In genomic region chr8:114881891-114882401, GRCm38 (mm10) we compare ENCODE assay signal across 8 mouse cellular contexts.
A peak's percentile ranks its signal among the peaks of the same experiment; 100 is the strongest.
DNase-seq lines count a peak whose midpoint lies in the region; ATAC-seq and TF ChIP-seq lines count a peak whose summit lies in the region.

No protein-coding gene starts in this region.

- 34% methylated on average over 5 of the region's 5 CpGs for WGBS in heart, embryonic 13.5 days
- 45% methylated on average over 5 of the region's 5 CpGs for WGBS in kidney, embryonic 16.5 days

- no peaks in the 10 kb centered on the region for H3K9me3 ChIP-seq in heart, embryonic 13.5 days
- H3K9me3 ChIP-seq in kidney, embryonic 16.5 days (ENCODE audit: low read length): no peaks in the 10 kb centered on the region

- H3K9ac ChIP-seq in heart, embryonic 13.5 days: no peak overlapping the region
- no peak overlapping the region for H3K9ac ChIP-seq in kidney, embryonic 16.5 days (replicated peaks; ENCODE audit: low read length)

- DNase-seq in heart, postnatal 4 days: no peak
- peak; percentile 74 for DNase-seq in cerebellum, adult 11-12 months
- no peak for DNase-seq in right cerebral cortex, adult 18-20 months
- DNase-seq in urinary bladder, postnatal 36 days (ENCODE audit: low spot score in 2 of 2): no peak
- DNase-seq in left cerebral cortex, adult 2 months (ENCODE audit: extremely low spot score in 1 of 2, low spot score in 2 of 2): no peak

- H3K4me2 ChIP-seq in heart, embryonic 13.5 days: peak overlapping the region; percentile 14; the same call in 1 of the 2 replicates
- H3K4me2 ChIP-seq in kidney, embryonic 16.5 days (replicated peaks; ENCODE audit: low read depth, low read length): no peak overlapping the region

- 0 out of 2 replicates have a peak overlapping the region, but pooled peaks have one; percentile 25 for H3K27ac ChIP-seq in heart, embryonic 13.5 days (replicated peaks)
- peak overlapping the region; percentile 49 for H3K27ac ChIP-seq in kidney, embryonic 16.5 days (ENCODE audit: low read length)
- H3K27ac ChIP-seq in left cerebral cortex, adult 2 months: no peak overlapping the region

- H3K4me1 ChIP-seq in heart, embryonic 13.5 days: peaks cover 72% of the 10 kb centered on the region
- peaks cover 49% of the 10 kb centered on the region for H3K4me1 ChIP-seq in kidney, embryonic 16.5 days (ENCODE audit: insufficient read depth, low read length)

- H3K36me3 ChIP-seq in heart, embryonic 13.5 days: no peaks in the 10 kb centered on the region
- no peaks in the 10 kb centered on the region for H3K36me3 ChIP-seq in kidney, embryonic 16.5 days (ENCODE audit: insufficient read depth, low read length)

- H3K27me3 ChIP-seq in heart, embryonic 13.5 days (replicated peaks): 0 out of 2 replicates have a peak, but pooled peaks cover 3% of the 10 kb centered on the region
- H3K27me3 ChIP-seq in kidney, embryonic 16.5 days (ENCODE audit: insufficient read depth, low read length): no peaks in the 10 kb centered on the region

- H3K4me3 ChIP-seq in heart, embryonic 13.5 days: no peak overlapping the region
- H3K4me3 ChIP-seq in kidney, embryonic 16.5 days (ENCODE audit: low read length): no peak overlapping the region
- H3K4me3 ChIP-seq in left cerebral cortex, adult 2 months: no peak overlapping the region

- ATAC-seq in heart, embryonic 13.5 days (ENCODE audit: extremely low read depth, insufficient number of reproducible peaks, low FRiP score, low TSS enrichment): no peak
- ATAC-seq in kidney, embryonic 16.5 days (ENCODE audit: low FRiP score, low TSS enrichment): peak; percentile 25; the same call in 1 of the 2 replicates
- ATAC-seq in megakaryocyte, adult 5-6 weeks (ENCODE audit: poor library complexity, severe bottlenecking): peak; percentile 29

- no peak; the same call in 1 of the 2 replicates for TF ChIP-seq CTCF in left cerebral cortex, adult 2 months (IDR thresholded peaks at IDR 0.05)

- intact Hi-C loops in left cerebral cortex, adult 2 months (cut with DNase I): no loop called here
